Mouse (Mus musculus) hindbrain, embryonic 16.5 days (tissue): ENCODE data around the gene Tgfb3. TPM values are rescaled to one million over a fixed set of nuclear protein-coding genes. Genes with fewer than 3 reads are reported as not detected.

Source experiments
- ATAC-seq: fragments of 200-750 bp; cut with Nextera tagmentation; 2 replicates; pipeline ENCODE4 v1.8.0; 2017; ENCODE audit warnings: moderate TSS enrichment, moderate library complexity
- H3K27ac ChIP-seq: fragments of 300-500 bp; sonication (generic); 2 replicates; pipeline ENCODE4 v1.5.1; 2014; ENCODE audit warnings: low read depth, mild to moderate bottlenecking, control low read depth, low read length, moderate library complexity
- H3K27me3 ChIP-seq: fragments of 300-500 bp; sonication (generic); replicated peaks from 2 replicates; pipeline ENCODE4 v1.6.1; 2014; ENCODE audit warnings: low read length; ENCODE audit not compliant: control insufficient read depth, insufficient read depth
- H3K36me3 ChIP-seq: fragments of 300-500 bp; sonication (generic); 2 replicates; pipeline ENCODE4 v1.6.1; 2014; ENCODE audit warnings: mild to moderate bottlenecking, low read length, moderate library complexity, mixed read lengths; ENCODE audit not compliant: control insufficient read depth, insufficient read depth
- H3K4me1 ChIP-seq: fragments of 300-500 bp; sonication (generic); 2 replicates; pipeline ENCODE4 v1.6.1; 2014; ENCODE audit warnings: low read depth, low read length; ENCODE audit not compliant: control insufficient read depth, insufficient read depth
- H3K4me2 ChIP-seq: fragments of 300-500 bp; sonication (generic); 2 replicates; pipeline ENCODE4 v1.6.1; 2014; ENCODE audit warnings: mild to moderate bottlenecking, low read length, control low read depth, moderate library complexity
- H3K4me3 ChIP-seq: fragments of 300-500 bp; sonication (generic); 2 replicates; pipeline ENCODE4 v1.5.1; 2014; ENCODE audit warnings: mild to moderate bottlenecking, low read length, control low read depth, moderate library complexity
- H3K9ac ChIP-seq: fragments of 300-500 bp; sonication (generic); 2 replicates; pipeline ENCODE4 v1.6.1; 2014; ENCODE audit warnings: low read depth, mild to moderate bottlenecking, control low read depth, low read length, moderate library complexity
- H3K9me3 ChIP-seq: fragments of 300-500 bp; sonication (generic); 2 replicates; pipeline ENCODE4 v1.6.1; 2014; ENCODE audit warnings: mild to moderate bottlenecking, low read length, moderate library complexity; ENCODE audit not compliant: control insufficient read depth
- WGBS: fragments of 180-500 bp; shearing (Covaris S2); extraction: QIAGEN DNeasy Blood & Tissue Kit; methylation state at CpG from one replicate; pipeline ENCODE4 v1.1.7; 2014; 5-methylcytosine and 5-hydroxymethylcytosine counted together
- polyA plus RNA-seq: library from polyadenylated mRNA; unstranded; fragments of >200 nt; fragmentation: Nextera tagmentation; extraction: Ambion mirVana; gene quantifications from 2 replicates; pipeline ENCODE4 v1.2.1, GENCODE M21; 2015

Gene Tgfb3
- polyA plus RNA-seq, 1 experiment from 2014 or later, result 5.1 TPM

DNA sequence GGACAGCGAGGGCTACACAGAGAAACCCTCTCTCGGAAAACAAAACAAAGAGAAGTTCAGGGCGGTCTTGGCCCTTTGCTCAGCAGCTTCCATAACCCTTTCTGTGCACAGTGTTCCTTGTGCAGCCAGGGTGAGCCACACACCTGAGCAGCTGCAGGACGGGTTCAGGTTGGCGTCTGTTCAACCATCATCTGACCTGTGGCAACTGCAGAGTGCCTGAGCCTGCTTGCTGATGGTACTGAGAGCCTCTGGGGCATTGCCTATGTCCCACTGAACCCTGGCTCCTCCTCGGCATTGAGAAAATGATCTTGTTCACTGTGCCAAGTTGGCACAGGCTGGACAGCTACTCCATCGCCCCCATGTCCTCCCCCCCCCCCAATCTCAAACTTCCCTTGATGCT is 3.5 kb downstream of the Tgfb3 start:
- WGBS, result 71% methylated on average over 7 of the region's 7 CpGs
- peaks cover 25% of the 10 kb centered on the region for H3K4me1 ChIP-seq
- H3K36me3 ChIP-seq, result no peaks in the 10 kb centered on the region
- no peak overlapping the region for H3K4me3 ChIP-seq
- no peak overlapping the region for H3K27ac ChIP-seq
- H3K27me3 ChIP-seq, result peaks cover 3% of the 10 kb centered on the region; the same call in 1 of the 2 replicates
- H3K9ac ChIP-seq, result no peak overlapping the region
- H3K9me3 ChIP-seq, result no peaks in the 10 kb centered on the region
- H3K4me2 ChIP-seq, result no peak overlapping the region
- ATAC-seq, result no peak

DNA sequence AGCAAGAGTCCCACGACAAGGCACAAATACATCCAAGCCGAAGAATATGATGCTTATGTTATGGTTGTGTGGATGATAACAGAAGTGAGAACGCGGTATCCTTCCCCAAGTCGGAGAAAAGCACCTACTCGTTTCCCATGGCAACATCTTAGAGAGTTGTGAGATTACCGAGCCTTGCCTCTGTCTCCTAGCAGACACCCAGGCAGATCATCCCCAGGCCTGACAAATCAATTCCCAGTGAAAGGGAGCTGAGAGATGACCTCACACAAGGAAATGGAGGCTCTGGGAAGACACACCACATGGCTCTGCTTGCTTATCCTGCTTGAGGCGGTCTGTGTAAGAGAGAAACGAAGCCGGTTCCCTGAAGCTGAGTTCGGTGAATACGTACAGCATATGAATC is 4.2 kb downstream of the Tgfb3 start:
- Histone ChIP-seq H3K36me3 (no peaks in the 10 kb centered on the region), H3K9me3 (no peaks in the 10 kb centered on the region), H3K4me2 (no peak overlapping the region), H3K4me3 (no peak overlapping the region), H3K4me1 (peaks cover 25% of the 10 kb centered on the region), H3K9ac (no peak overlapping the region), H3K27ac (no peak overlapping the region), H3K27me3 (peaks cover 3% of the 10 kb centered on the region; the same call in 1 of the 2 replicates)
- no peak for ATAC-seq
- WGBS, result 80% methylated on average over 12 of the region's 12 CpGs

DNA sequence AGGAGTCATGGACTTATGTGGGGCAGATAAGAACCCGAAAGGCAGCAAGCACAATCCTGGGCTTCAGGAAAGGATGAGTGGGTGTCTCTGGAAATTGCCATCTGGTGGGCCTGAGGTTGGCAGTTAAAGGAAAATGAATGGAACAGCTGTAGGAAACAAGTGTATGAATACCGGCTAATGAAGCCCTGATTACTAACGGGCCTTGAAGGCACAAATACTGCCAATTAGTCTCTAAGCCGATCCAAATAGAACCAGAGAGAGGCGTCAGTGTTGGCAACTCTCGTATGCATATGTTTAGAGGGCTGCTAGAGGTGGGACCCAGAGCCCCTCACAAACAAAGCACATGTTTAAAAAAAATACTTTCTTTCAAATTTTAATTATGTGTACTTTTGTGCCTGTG is 7.4 kb downstream of the Tgfb3 start:
- H3K27me3 ChIP-seq, result no peaks in the 10 kb centered on the region
- WGBS, result 54% methylated on average over 6 of the region's 6 CpGs
- H3K9me3 ChIP-seq, result no peaks in the 10 kb centered on the region
- H3K27ac ChIP-seq, result no peak overlapping the region
- H3K9ac ChIP-seq, result no peak overlapping the region
- ATAC-seq, result no peak
- H3K4me3 ChIP-seq, result no peak overlapping the region
- no peaks in the 10 kb centered on the region for H3K36me3 ChIP-seq
- peaks cover 5% of the 10 kb centered on the region for H3K4me1 ChIP-seq
- no peak overlapping the region for H3K4me2 ChIP-seq

DNA sequence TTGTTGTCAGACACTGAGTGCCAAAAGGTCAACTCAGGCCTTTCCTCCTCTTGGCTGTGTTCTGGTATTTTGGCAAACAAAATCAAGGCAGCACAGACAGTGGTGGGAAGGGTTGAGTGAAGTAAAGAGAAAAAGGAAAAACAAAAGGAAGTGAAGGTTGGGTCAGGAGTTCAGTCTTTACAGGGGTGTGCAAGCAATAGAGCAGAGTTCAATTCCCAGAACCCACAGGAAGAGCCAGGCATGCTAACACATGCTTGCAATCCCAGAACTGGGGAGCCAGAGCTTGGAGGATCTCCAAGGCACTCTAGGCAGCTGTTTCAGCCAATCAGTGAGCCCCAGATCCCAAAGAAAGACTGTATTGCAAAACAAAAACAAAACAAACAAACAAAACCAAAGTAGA is 14.0 kb downstream of the Tgfb3 start:
- Histone ChIP-seq H3K9ac (no peak overlapping the region), H3K27ac (no peak overlapping the region), H3K4me1 (no peaks in the 10 kb centered on the region), H3K27me3 (no peaks in the 10 kb centered on the region), H3K9me3 (no peaks in the 10 kb centered on the region), H3K4me2 (no peak overlapping the region), H3K4me3 (no peak overlapping the region), H3K36me3 (no peaks in the 10 kb centered on the region)
- ATAC-seq, result no peak

DNA sequence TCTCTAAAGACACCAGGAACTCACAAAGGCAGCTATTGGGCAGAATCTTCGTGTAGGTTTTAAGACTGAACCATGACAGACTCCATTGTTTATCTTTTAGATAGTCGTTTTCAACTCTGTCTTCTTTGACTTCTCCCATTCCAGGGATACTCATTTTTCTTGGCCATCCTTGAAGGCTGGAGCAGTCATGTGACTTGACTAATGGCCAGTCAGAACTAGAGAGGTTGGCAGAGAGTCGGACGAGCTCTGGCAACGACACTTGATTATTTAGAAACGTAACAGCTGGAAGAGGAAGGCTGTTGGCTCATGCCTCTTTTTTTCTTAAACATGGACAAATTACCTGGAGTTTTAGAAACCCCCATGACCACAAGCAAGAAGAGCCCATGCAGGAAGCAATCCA is 19.5 kb downstream of the Tgfb3 start:
- no peaks in the 10 kb centered on the region for H3K27me3 ChIP-seq
- no peak overlapping the region for H3K27ac ChIP-seq
- 75% methylated on average over 6 of the region's 6 CpGs for WGBS
- ATAC-seq, result no peak
- H3K4me2 ChIP-seq, result no peak overlapping the region
- H3K4me3 ChIP-seq, result no peak overlapping the region
- H3K9ac ChIP-seq, result no peak overlapping the region
- no peaks in the 10 kb centered on the region for H3K9me3 ChIP-seq
- H3K36me3 ChIP-seq, result no peaks in the 10 kb centered on the region
- H3K4me1 ChIP-seq, result no peaks in the 10 kb centered on the region

DNA sequence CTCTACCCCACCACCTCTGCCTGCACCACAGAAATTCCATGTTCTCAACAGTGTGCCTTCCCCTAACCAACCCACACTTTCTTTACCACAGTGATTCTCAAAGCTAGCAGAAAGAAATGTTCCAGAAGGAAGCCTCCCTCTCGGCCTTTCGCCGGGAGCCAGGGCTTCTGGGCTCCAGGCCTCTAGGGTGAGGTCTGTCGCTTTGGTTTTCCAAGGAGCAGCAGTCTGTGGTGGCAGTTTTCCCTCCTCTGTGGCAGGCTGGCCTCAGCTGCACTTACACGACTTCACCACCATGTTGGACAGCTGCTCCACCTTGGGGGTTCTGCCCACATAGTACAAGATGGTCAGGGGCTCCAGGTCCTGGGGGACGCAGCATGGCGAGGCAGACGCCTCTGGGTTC is 21.3 kb downstream of the Tgfb3 start:
- 86% methylated on average over 8 of the region's 8 CpGs for WGBS
- Histone ChIP-seq H3K4me3 (no peak overlapping the region), H3K27ac (no peak overlapping the region), H3K4me1 (no peaks in the 10 kb centered on the region), H3K4me2 (no peak overlapping the region), H3K27me3 (no peaks in the 10 kb centered on the region), H3K9ac (no peak overlapping the region), H3K9me3 (no peaks in the 10 kb centered on the region), H3K36me3 (no peaks in the 10 kb centered on the region)
- ATAC-seq, result no peak

DNA sequence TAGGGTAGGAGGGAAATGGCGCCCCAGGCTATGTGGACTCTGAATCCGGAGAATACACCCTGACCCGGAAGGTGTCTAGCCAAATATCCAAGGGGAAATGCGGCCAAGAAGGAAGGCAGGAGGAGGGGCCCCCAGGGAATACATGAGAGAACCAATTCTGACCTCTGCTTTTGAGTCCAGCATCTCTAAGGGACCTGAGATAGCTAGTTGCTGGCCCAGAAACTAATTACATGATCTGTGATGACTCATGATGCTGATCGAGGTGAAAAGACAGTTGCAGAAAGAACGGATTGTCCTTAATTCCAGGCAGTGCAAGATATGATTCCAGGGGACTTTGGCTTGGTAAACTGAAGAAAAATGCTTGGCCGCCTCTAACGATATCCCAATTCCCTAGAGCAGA is 21.9 kb downstream of the Tgfb3 start:
- Histone ChIP-seq H3K9ac (no peak overlapping the region), H3K4me3 (no peak overlapping the region), H3K4me2 (no peak overlapping the region), H3K36me3 (no peaks in the 10 kb centered on the region), H3K27me3 (no peaks in the 10 kb centered on the region), H3K9me3 (no peaks in the 10 kb centered on the region), H3K27ac (no peak overlapping the region), H3K4me1 (no peaks in the 10 kb centered on the region)
- 87% methylated on average over 8 of the region's 8 CpGs for WGBS
- no peak for ATAC-seq

DNA sequence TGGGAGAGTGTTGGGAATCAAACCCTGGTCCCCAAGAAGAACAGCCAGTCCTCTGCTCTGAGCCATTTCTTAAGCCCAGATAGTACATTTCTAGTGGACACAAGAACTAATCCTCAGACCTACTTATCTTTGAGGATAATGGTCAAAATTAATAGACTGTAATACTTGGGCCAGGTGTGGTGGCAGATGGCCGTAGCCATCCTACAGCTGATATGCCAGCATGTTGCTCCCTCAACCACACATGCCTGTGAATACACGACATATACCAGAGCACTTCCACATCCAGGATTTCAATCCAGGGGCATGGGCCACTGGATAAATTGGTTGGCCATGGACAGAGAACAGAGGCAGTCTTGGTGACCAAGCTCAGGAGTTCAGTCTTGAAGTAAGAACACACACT is 23.5 kb downstream of the Tgfb3 start:
- H3K9me3 ChIP-seq, result no peaks in the 10 kb centered on the region
- no peak overlapping the region for H3K4me2 ChIP-seq
- H3K9ac ChIP-seq, result no peak overlapping the region
- no peaks in the 10 kb centered on the region for H3K36me3 ChIP-seq
- no peaks in the 10 kb centered on the region for H3K27me3 ChIP-seq
- H3K4me1 ChIP-seq, result no peaks in the 10 kb centered on the region
- 89% methylated on average over 2 of the region's 2 CpGs for WGBS
- ATAC-seq, result no peak
- no peak overlapping the region for H3K27ac ChIP-seq
- no peak overlapping the region for H3K4me3 ChIP-seq

DNA sequence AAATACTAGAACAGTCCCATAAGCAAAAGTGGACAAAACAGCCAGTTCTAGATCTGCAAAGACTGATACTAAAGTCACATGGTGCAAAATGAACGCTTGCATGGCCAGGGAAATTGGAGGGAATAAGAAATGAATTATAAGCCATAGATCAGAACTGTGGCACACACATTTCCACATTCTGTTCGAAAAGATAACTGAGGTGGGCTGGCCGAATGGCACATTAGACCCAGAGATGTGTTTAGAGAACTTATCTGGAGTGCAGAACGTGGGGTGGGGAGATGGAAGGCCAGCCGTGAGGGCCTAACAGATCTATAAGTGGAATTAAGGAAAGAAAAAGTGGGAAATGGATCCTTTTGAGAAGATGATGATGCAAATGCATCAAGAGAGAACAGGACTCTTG is 27.4 kb downstream of the Tgfb3 start:
- WGBS, result 91% methylated on average over 5 of the region's 5 CpGs
- Histone ChIP-seq H3K27ac (no peak overlapping the region), H3K4me3 (no peak overlapping the region), H3K9me3 (no peaks in the 10 kb centered on the region), H3K4me1 (no peaks in the 10 kb centered on the region), H3K4me2 (no peak overlapping the region), H3K9ac (no peak overlapping the region), H3K36me3 (no peaks in the 10 kb centered on the region), H3K27me3 (no peaks in the 10 kb centered on the region)
- no peak for ATAC-seq

DNA sequence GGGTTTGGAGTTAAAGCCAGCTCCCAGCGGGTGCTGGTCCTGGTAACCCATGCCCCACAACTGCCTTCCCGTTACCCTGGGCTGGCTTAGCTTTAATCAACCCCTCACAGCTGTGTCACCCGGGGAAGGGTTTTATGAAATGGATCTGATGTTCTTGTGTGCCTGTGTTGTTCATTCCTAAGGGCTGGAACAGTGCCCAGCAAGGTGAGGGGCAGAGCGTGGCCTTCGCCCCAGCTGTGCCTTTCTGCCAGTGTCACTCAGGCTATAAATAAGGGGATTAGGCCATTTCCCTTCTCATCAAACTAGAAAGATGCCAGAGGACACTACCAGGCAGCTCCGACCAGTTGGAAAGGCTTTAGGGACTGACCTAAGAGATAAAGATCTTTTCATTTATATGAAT is 29.0 kb downstream of the Tgfb3 start:
- Histone ChIP-seq H3K27me3 (no peaks in the 10 kb centered on the region), H3K4me3 (no peak overlapping the region), H3K9ac (no peak overlapping the region), H3K4me2 (no peak overlapping the region), H3K4me1 (no peaks in the 10 kb centered on the region), H3K27ac (no peak overlapping the region), H3K9me3 (no peaks in the 10 kb centered on the region), H3K36me3 (no peaks in the 10 kb centered on the region)
- no peak for ATAC-seq
- WGBS, result 75% methylated on average over 6 of the region's 6 CpGs
